Mouse (Mus musculus) limb, embryonic 11.5 days (tissue): ENCODE data around the gene Hsd11b1. TPM values are rescaled to one million over a fixed set of nuclear protein-coding genes. Genes with fewer than 3 reads are reported as not detected.
A peak's percentile ranks its signal among the peaks of the same experiment; 100 is the strongest.

ENCODE experiments used
- ATAC-seq: fragments of 200-750 bp; cut with Nextera tagmentation; 2 replicates; pipeline ENCODE4 v1.8.0; 2017; ENCODE audit warnings: low read depth; ENCODE audit not compliant: insufficient number of reproducible peaks, low FRiP score, low TSS enrichment
- DNase-seq: peaks from one replicate; pipeline ENCODE4 v3.0.0-alpha.2; 2015; ENCODE audit warnings: low spot score
- H3K27ac ChIP-seq: fragments of 300-500 bp; sonication (generic); replicated peaks from 2 replicates; pipeline ENCODE4 v1.5.1; 2014; ENCODE audit warnings: low read depth, mild to moderate bottlenecking, low read length
- H3K27me3 ChIP-seq: fragments of 300-500 bp; sonication (generic); 2 replicates; pipeline ENCODE4 v1.6.1; 2014; ENCODE audit warnings: mild to moderate bottlenecking, low read length, mixed read lengths; ENCODE audit not compliant: control insufficient read depth, insufficient read depth
- H3K36me3 ChIP-seq: fragments of 300-500 bp; sonication (generic); 2 replicates; pipeline ENCODE4 v1.6.1; 2014; ENCODE audit warnings: mild to moderate bottlenecking, low read length, moderate library complexity, mixed read lengths; ENCODE audit not compliant: control insufficient read depth, insufficient read depth
- H3K4me1 ChIP-seq: fragments of 300-500 bp; sonication (generic); 2 replicates; pipeline ENCODE4 v1.6.1; 2014; ENCODE audit warnings: low read length, mixed read lengths; ENCODE audit not compliant: control insufficient read depth, insufficient read depth
- H3K4me2 ChIP-seq: fragments of 300-500 bp; sonication (generic); 2 replicates; pipeline ENCODE4 v1.6.1; 2014; ENCODE audit warnings: low read depth, mild to moderate bottlenecking, moderate library complexity; ENCODE audit not compliant: severe bottlenecking
- H3K4me3 ChIP-seq: fragments of 300-500 bp; sonication (generic); 2 replicates; pipeline ENCODE4 v1.5.1; 2014; ENCODE audit warnings: low read depth, low read length
- H3K9ac ChIP-seq: fragments of 300-500 bp; sonication (generic); 2 replicates; pipeline ENCODE4 v1.6.1; 2014; ENCODE audit warnings: mild to moderate bottlenecking, low read length
- H3K9me3 ChIP-seq: fragments of 300-500 bp; sonication (generic); 2 replicates; pipeline ENCODE4 v1.6.1; 2016; ENCODE audit warnings: low read length; ENCODE audit not compliant: control insufficient read depth
- WGBS: fragments of 180-500 bp; shearing (Covaris S2); extraction: QIAGEN DNeasy Blood & Tissue Kit; methylation state at CpG from one replicate; pipeline ENCODE4 v1.1.7; 2014; 5-methylcytosine and 5-hydroxymethylcytosine counted together
- polyA plus RNA-seq: library from polyadenylated mRNA; unstranded; fragments of >200 nt; fragmentation: Nextera tagmentation; extraction: Ambion mirVana; gene quantifications from 2 replicates; pipeline ENCODE4 v1.2.1, GENCODE M21; 2014

Hsd11b1 gene
- polyA plus RNA-seq, 1 experiment from 2014 or later: 0.23 TPM

DNA sequence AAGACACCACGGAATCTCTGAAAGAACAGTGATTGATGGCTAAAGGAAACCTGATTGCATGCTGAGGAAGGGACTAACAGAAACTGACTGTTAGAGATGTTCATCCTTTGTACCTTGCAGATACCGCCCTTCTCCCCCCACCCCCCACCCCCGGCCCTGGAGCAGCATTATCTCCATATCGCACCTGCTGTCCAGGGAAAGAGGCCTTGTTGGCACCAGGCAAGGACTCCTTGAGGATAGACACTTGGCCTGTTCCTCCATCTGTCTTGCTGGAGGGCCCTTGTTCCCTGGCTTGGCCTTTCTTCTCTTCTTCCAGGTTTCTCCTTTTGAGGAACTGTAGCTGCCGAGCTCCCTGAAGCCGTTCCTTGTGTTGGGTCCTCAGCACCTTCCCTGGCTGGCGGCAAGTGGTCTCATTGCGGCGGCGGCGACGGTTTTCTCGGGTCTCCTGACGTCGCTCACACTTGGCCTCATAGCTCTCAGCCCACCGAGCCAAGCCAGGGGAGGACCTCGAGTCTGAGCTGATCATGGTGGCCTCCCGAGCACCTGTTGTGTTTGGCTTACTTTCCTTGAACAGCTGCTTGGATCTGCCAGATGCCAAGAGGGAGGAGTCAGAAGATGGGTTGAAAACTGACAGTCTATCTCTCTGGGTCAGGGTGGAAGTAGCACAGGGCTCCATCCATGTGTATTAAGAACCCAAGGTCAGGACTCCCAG, 66.2 kb downstream of the Hsd11b1 start:
- WGBS: 91% methylated on average over 18 of the region's 18 CpGs
- Histone ChIP-seq H3K36me3 (no peaks in the 10 kb centered on the region), H3K27me3 (no peaks in the 10 kb centered on the region), H3K9me3 (no peaks in the 10 kb centered on the region), H3K4me3 (no peak overlapping the region), H3K27ac (no peak overlapping the region), H3K4me2 (no peak overlapping the region), H3K4me1 (no peaks in the 10 kb centered on the region), H3K9ac (no peak overlapping the region)
- DNase-seq (no peak), ATAC-seq (no peak)

DNA sequence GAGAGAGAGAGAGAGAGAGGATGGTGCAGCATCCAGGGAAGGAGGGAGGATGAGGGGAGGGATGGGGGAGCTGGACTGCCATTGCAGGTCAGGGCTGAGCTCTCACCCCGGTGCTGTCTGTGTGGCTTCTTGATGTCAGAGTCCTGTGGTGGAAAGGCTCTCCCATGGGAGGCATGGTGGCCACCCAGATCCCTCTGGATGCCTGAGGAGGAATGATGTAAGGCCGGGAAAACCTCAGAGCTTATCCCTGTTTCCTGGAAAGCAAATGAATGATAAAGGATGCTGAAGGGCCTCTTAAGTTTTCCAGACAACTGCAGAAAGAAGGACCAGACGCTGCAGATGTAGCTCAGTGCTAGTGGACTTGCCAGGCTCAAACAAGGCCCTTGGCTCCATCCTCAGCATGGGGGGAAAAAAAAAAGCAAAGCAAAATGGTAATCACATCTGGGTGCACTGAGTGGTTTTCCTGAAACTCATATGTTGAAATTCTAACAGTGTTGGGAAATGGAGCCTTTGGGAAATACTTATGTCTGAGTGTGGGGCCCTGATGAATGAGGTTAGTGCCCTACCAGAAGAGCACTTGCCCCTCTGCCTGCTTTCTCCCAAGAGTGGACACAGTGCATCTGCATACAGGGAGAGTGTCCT, 68.6 kb downstream of the Hsd11b1 start:
- no peaks in the 10 kb centered on the region for H3K9me3 ChIP-seq
- DNase-seq (no peak), ATAC-seq (no peak)
- no peaks in the 10 kb centered on the region for H3K27me3 ChIP-seq
- H3K27ac ChIP-seq: no peak overlapping the region
- WGBS: 68% methylated on average over 3 of the region's 3 CpGs
- H3K9ac ChIP-seq: no peak overlapping the region
- H3K4me2 ChIP-seq: no peak overlapping the region
- H3K36me3 ChIP-seq: no peaks in the 10 kb centered on the region
- H3K4me3 ChIP-seq: no peak overlapping the region
- H3K4me1 ChIP-seq: peaks cover 3% of the 10 kb centered on the region; the same call in 1 of the 2 replicates

DNA sequence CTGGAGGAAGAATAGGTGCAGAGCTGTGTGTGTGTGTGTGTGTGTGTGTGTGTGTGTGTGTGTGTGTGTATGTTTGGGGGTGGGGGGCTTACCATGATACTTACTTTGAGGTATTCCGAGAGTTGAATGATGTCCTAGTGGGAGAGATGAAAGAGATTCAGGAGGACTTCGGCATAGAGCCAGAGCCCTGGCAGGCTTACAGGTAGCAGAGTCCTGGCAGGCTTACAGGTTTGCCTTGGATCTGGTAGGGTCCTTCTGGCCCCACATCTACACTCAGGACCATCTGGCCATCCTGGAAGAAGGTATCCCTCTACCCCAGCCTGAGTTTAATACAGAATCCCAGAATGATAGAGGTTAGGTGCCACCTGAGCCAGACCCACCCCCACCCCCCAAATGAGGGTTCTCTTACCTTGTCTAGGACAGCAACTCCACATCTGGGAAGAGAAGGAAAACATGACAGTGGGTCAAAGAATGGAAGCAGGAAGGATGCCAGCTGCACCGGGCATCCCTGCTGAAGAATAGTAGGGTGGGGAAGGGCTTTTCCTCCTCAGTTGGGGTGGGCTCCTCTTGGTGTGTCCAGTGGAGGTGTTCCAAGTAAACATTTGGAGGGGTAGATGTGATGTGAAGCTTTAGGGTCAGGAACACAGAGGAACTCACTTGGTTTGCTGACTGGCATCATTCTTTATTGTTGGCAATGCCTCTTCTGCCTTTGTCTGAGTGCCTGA, 69.3 kb downstream of the Hsd11b1 start:
- Histone ChIP-seq H3K9me3 (no peaks in the 10 kb centered on the region), H3K4me1 (peaks cover 9% of the 10 kb centered on the region), H3K9ac (no peak overlapping the region), H3K4me3 (no peak overlapping the region), H3K27ac (no peak overlapping the region), H3K4me2 (no peak overlapping the region), H3K36me3 (no peaks in the 10 kb centered on the region), H3K27me3 (no peaks in the 10 kb centered on the region)
- DNase-seq (no peak), ATAC-seq (no peak)
- WGBS: 82% methylated on average over 3 of the region's 3 CpGs

DNA sequence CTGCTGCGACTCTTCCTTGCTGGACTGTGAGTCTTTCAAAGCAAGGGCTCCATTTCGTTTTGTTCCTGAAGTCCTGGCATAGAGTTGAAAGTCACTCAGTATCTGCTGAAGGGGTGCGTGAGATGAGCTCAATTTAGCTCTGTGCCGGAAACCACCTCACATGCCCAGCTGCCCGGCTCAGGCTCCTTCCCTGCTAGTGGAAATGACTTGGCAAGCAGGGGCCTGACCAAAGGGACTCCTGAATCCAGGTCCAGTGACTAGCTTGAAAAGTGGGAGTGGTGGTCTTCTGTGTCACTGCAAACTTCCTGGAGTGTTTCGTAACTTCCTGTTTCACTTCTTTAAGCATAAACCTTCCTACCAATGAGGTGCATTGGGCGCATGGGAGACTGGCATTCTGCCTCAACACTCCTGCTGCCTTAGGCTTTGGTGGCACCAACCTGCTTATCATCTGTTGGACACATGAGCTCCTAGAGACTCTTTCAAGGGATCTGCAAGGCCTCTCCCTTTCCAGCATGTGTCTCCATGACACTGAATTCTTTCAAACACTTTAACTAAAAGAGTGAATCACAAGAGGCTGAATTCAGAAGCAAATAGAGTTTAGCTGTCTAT, 72.1 kb downstream of the Hsd11b1 start:
- Histone ChIP-seq H3K36me3 (no peaks in the 10 kb centered on the region), H3K4me3 (no peak overlapping the region), H3K9me3 (no peaks in the 10 kb centered on the region), H3K27me3 (no peaks in the 10 kb centered on the region), H3K4me2 (no peak overlapping the region), H3K27ac (no peak overlapping the region), H3K9ac (no peak overlapping the region), H3K4me1 (peaks cover 17% of the 10 kb centered on the region)
- ATAC-seq (no peak), DNase-seq (no peak)
- WGBS: 88% methylated on average over 7 of the region's 7 CpGs

DNA sequence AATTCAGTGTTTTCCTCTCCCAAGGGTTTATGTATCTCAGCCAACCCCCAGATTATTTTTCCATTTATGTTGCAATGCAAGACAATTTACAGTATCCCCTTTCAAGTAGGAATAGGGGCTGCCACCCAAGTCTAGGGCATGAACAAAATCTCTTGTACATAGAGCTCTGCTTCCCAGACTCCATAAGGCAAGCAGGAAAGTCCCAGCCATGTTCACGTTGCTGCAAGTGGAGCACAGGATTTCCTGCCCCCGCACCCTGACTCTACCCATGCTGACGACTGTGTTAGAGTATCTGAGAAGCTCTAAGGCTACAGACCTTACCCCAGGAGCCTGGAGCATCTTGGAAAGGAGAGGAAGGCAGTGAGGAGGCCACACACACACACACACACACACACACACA, 74.1 kb downstream of the Hsd11b1 start:
- no peaks in the 10 kb centered on the region for H3K36me3 ChIP-seq
- no peaks in the 10 kb centered on the region for H3K27me3 ChIP-seq
- ATAC-seq: no peak
- no peak for DNase-seq
- WGBS: 46% methylated on average over 3 of the region's 3 CpGs
- H3K9ac ChIP-seq: 0 out of 2 replicates have a peak overlapping the region, but pooled peaks have one; percentile 27
- H3K4me2 ChIP-seq: no peak overlapping the region
- H3K4me1 ChIP-seq: peaks cover 17% of the 10 kb centered on the region
- H3K27ac ChIP-seq: peak overlapping the region; percentile 51; the same call in 1 of the 2 replicates
- no peak overlapping the region for H3K4me3 ChIP-seq
- no peaks in the 10 kb centered on the region for H3K9me3 ChIP-seq

DNA sequence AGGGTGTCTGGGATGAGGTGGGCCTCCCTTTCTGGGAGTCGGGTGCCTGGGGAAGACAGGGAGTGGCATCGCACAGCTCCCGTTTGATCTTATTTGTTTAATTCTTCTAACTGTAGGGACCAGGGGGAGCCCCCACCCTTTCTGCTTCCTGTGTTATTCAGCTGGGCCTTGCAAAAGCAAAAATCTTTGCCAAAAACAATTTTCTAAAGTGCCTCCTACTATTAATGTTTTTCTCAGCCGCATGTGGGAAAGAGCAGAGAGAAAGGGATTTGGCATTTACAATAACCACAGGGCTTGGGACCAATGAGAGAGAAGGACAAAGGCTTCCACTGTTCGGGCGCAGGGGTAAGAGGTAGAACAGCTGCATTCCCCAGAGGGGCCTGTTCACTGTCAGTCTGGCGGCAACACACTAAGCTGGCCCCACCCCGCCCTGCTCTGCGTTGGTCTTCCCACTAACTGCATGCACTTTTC, 74.7 kb downstream of the Hsd11b1 start:
- Histone ChIP-seq H3K27ac (peak overlapping the region; percentile 51; the same call in 1 of the 2 replicates), H3K4me2 (no peak overlapping the region), H3K4me3 (no peak overlapping the region), H3K36me3 (no peaks in the 10 kb centered on the region), H3K27me3 (no peaks in the 10 kb centered on the region), H3K4me1 (peaks cover 17% of the 10 kb centered on the region), H3K9ac (0 out of 2 replicates have a peak overlapping the region, but pooled peaks have one; percentile 27), H3K9me3 (no peaks in the 10 kb centered on the region)
- WGBS: 28% methylated on average over 9 of the region's 9 CpGs
- ATAC-seq (peak; percentile 91), DNase-seq (peak; percentile 70)

DNA sequence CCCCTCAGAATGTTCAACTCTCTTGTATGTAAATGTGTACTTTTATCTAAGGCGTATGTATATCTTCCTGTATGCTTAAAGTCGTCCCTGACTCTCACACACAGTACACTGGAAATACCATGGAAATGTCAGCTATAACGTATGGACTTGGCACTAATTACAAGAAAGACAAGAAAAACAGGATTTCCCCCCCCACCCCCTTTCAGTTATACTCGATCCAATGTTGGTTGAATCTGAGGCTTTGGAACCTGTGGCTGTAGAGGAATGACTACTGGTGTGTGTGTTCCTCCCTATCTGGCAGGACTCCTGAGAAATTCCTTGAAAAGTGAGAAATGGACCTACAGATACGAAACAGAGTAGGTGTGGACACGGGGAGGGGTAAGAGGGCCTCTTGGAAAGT, 75.6 kb downstream of the Hsd11b1 start:
- H3K27me3 ChIP-seq: no peaks in the 10 kb centered on the region
- ATAC-seq (no peak), DNase-seq (no peak)
- H3K27ac ChIP-seq: no peak overlapping the region
- H3K9ac ChIP-seq: no peak overlapping the region
- no peaks in the 10 kb centered on the region for H3K9me3 ChIP-seq
- H3K4me1 ChIP-seq: peaks cover 17% of the 10 kb centered on the region
- WGBS: 78% methylated on average over 6 of the region's 6 CpGs
- no peaks in the 10 kb centered on the region for H3K36me3 ChIP-seq
- no peak overlapping the region for H3K4me2 ChIP-seq
- H3K4me3 ChIP-seq: no peak overlapping the region

DNA sequence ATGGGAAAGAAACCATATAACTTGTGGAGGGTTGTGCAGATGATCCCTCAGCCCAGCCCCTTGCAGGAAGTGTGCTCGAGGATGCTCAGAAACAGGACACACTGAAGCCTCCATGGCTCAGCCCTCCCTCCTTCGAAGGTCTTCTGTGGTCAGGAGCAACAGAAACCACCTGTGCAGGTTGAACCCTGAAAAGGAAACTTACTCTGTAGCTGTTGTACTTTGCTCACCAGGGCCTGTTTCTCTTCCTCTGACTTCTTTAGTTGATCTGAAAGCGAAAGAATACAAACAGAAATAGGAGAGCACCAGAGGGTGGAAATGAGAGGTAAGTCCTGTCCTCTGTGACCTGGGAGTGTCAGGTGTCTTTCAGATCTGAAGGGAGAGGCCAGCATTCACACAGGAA, 82.8 kb downstream of the Hsd11b1 start:
- ATAC-seq (no peak), DNase-seq (no peak)
- Histone ChIP-seq H3K4me3 (no peak overlapping the region), H3K9me3 (no peaks in the 10 kb centered on the region), H3K27me3 (no peaks in the 10 kb centered on the region), H3K9ac (no peak overlapping the region), H3K4me2 (no peak overlapping the region), H3K27ac (no peak overlapping the region), H3K36me3 (no peaks in the 10 kb centered on the region), H3K4me1 (no peaks in the 10 kb centered on the region)
- 84% methylated on average over 3 of the region's 3 CpGs for whole genome bisulfite sequencing
